Mouse (Mus musculus) small intestine, adult 2 months (tissue): Measurements from ENCODE around the gene Pigv.

Experiments
- CTCF ChIP-seq: fragments of 200-500 bp; IDR thresholded peaks from 2 replicates; pipeline ENCODE4 v1.5.1; 2012; ENCODE audit warnings: low read depth, mild to moderate bottlenecking, control low read depth, inconsistent platforms, low read length, moderate library complexity, mixed read lengths; ENCODE audit not compliant: insufficient replicate concordance, insufficient read length; ENCODE audit errors: extremely low read depth
- POLR2A ChIP-seq: fragments of 200-500 bp; IDR thresholded peaks from 2 replicates; pipeline ENCODE4 v1.6.1; 2012; ENCODE audit warnings: low read depth, mild to moderate bottlenecking, control low read depth, inconsistent platforms, low read length, moderate library complexity

DNA sequence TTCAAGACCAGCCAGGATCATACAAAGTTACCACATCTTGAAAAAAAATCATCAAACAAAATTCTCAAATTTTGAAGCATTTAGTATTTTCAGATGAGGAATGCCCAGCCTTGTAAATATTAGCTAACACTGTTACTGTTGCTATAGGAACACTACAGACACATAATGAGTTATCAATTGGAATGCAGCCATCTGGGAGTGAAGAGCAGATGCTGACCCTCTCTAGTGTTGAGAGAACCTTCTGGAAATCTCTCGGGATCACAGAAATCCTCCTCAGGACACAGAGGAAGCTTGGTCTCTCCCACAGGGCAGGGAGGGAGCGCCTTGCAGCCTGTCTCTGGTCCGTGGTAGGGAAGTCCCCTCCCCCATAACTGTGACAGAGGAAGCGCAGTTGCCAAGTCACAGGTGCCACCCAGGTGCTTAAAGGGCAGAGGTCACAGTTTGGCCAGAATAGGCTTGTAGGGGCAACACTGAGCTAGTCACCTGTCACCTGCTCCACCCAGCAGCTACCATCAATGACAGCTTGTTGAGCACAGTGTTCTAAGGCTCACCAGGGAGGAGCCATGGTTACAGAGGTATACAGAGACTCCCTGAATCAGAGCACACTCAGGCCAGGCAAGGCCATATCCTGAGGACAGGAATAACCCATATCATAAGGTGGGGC lies 52.8 kb downstream of the Pigv start:
- TF ChIP-seq CTCF (no peak), POLR2A (no peak)
